Mouse (Mus musculus) heart, postnatal 36 days (tissue): ENCODE measurements around the gene Rbm11. TPM values are rescaled to one million over a fixed set of nuclear protein-coding genes. Genes with fewer than 3 reads are reported as not detected.

ENCODE experiments used
- DNase-seq, 2 experiments: peaks; one replicate each; pipeline ENCODE4 v3.0.0; 2021 to 2022
- intact Hi-C: fragments of 180-260 bp; cut with DNase I; formaldehyde crosslinking; loops from one replicate; pipeline ENCODE4 v1.15.1; 2025
- total RNA-seq, 2 experiments: library from RNA; stranded (reverse); gene quantifications; 2 replicates each; pipeline ENCODE4 v1.2.3; 2021

Rbm11 gene
- total RNA-seq = not detected

DNA sequence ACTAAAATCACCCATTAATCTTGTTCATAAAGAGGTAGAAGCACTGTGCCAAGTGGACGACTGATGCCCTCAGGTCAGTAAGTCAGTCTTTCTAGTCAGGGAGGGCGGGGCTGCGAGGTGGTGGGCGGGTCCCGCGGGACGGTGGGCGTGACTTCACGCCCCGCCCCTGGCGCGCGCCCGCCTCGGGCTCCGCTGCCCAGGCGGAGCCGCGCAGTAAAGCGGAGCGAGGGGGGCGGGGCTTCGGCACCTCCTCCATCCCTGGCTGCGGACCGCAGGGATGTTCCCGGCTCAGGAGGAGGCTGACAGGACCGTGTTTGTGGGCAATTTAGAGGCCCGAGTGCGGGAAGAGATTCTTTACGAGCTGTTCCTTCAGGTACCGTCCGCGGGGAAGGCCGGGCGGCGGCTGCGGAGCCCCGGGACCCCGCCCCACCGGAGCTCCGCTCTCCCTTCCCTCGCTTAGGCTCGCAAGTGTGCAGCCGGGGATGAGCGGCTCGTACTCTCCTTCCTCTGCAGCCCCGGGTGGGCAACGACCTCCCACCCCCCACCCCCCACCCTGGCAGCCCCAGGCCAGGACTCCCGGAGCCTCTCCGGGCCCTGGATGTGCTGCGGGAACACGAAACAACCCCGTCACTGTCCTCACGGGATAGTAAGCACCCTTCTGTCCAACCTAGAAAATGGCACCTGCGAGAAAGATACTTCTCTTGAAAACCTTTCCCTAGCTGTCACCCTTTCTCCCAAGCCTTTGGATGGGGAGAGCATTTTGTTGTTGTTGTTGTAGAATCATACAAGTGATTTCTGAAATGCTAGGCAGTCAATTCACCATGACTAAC is at the start of gene Rbm11:
TSS of gene Rbm11 (plus strand) at position 174 of the 830 bp plus-strand sequence.
- peak; percentile 75 to 76 for DNase-seq
- intact Hi-C loops = no loop called here

DNA sequence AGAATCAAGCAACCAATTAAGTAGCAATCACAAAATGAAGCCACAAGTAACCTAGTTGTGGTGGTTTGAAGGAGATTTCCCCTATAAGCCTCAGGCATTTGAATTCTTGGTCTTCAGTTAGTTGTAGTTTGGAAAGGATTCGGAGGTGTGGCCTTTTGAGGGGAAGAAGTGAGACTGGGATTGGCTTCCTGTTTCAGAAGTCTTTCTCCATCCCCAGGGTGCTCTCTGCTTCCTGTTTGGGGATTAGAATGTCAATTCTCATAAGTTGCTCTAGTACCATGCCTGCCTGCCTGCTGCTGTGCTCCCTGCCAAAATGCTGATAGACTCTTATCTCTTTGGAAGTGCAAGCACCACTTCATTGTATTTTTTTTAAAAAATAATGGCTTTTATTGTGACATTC is 47.3 kb upstream of the Rbm11 start:
- intact Hi-C loops = no loop called here
- no peak for DNase-seq

DNA sequence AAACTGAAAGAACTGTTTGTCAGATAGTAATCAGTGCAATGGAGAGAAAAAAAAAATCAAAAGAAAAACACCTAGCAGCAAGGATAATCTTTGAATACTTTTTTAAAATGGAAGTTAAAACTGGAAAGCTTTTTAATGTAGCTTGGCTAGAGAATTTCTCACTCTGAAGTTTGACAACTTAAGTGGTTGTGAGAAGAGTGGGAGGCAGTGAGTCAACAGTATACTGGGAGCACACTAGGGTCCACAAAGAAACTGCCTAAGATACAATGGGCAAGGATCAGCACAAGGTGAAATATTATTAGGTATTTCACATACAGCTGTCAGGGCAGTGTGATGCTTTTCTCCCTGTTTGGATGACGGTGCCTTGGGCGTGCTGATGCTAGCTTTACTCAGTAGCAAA is 29.7 kb upstream of the Rbm11 start:
- intact Hi-C loops = no loop called here

DNA sequence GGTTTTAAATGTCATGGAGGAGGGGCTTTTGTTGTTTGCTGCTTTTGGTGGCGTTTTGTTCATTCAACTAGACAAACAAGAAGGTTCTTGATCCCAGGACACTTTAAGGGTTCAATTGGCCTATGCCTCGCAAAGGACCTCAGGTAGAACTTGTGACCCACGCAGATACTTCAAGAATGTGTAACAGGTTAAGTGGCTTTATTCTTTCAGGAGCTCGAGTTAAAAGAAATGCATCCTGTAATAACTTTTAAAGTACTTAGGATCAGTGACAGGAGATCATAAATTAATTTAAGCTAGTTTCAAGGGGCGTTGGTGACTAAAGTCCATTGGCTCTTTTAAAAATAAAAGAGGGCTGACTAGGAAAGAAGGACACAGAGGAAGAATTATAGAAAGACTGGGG is 10.4 kb upstream of the Rbm11 start:
- no peak for DNase-seq
- intact Hi-C loops = no loop called here

More for the DNA sequence above, 29.7 kb upstream of the Rbm11 start:
- no peak for DNase-seq

DNA sequence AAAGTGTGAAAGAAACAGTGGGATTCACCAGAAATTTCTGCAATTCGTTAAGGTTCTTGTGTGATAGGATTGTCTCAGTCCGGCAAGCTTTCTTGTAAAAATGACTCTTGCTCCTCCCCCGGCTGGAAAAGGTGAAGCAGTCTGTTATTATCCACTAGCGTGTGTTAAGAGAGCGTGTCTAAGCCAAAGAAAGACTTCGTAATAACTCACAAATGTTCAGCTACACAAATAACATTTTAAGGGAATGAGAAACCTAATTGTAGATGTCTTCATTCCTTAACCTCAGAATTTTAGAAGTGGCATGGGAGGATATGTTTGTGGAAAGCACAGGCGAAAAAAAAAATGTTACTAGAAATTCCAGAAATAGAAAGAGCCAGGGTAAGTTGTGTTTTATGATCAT is 6.7 kb upstream of the Rbm11 start, which contains the start of gene Lipi:
TSS of gene Lipi (minus strand) at position 101 of the 400 bp plus-strand sequence.
- DNase-seq = no peak
- intact Hi-C loops = no loop called here

DNA sequence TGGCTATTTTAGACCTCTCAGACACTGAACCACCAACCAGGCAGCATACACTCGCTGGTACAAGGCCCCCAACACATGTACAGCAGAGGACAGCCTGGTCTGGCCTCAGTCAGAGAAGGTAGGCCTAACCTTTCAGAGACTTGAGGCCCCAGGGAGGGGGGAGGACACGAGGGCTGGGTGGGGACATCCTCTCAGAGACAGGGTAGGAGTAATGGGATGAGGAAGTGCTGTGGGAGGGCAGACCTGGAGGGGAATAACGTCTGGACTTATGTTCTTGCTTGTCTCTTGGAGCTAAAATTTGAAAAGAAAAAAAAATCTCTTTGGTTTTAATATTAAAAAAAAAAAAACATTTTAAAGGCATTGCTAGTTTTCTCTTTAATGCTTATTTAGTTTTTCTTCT is 6.2 kb upstream of the Rbm11 start:
- no peak for DNase-seq
- intact Hi-C loops = no loop called here

DNA sequence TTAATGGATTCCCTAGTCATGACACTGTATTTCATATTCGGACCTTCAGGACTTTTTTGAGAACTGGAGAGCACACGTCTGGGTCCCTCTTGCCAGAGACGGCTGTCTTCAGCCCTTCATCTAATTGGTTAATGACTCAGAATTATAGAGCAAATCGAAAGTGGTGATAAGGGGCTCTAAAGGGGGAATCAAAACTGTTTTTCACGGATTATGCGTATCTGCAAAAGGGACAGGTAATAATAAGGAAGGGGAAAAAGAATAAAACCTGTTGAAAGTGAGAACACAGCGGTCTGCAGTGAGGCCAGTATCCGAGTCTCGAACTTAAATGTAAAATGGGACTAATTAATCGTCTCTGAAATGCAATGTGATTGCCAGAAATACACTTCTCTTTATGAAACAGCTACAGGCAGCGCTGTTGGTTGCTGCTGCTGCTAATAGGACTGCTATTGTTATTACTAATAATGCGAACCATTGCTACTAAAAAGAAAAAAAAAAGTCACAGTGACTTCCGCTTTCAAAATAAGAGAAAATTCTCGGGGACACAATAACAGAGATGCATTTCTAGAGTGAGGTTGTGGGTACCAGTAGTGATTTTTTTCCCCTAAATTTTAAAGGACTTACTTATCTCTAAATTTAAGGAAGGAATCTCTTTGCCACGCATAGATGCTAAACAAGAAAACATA is 998 bp downstream of the Rbm11 start:
- intact Hi-C loops = no loop called here
- peak in 1 of 2 experiments; percentile 2 for DNase-seq

DNA sequence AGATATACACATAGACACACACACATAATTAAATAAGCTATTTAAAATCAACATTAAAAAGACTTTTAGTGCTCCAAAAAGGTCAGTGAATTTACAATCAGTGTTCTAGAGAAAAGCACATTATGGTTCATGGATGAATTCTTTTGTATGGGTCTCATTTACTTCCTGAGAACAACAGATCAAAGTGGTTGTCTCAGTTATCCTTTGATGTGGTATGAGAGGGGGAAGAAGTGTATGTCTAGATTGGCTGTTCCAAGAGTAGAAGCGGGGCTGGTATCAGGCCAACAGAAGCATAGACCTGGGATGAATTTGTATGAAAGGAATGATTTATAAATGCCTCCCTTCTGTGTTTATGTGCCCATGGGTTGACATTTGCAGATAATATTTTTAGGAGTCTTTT is 13.8 kb downstream of the Rbm11 start:
- intact Hi-C loops = no loop called here
- DNase-seq = no peak

DNA sequence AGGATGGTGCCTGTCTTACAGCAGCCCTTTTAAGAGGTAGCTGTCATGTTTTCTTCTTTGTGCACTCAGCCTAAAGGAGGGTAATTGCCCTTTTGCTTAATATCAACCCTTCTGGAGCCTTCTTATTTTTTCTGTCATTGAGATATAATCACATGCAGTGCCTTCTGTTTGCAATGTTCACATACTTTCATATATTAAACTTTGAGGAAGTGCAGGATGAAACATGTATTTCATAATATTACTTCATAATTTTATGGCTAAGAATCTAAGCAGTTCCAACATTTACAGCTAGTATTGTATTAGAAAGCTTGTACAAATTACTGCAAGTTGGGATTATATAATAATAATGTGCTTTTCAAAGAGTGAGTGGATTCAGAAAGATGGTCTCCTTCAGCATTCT is 19.9 kb downstream of the Rbm11 start:
- intact Hi-C loops = no loop called here

DNA sequence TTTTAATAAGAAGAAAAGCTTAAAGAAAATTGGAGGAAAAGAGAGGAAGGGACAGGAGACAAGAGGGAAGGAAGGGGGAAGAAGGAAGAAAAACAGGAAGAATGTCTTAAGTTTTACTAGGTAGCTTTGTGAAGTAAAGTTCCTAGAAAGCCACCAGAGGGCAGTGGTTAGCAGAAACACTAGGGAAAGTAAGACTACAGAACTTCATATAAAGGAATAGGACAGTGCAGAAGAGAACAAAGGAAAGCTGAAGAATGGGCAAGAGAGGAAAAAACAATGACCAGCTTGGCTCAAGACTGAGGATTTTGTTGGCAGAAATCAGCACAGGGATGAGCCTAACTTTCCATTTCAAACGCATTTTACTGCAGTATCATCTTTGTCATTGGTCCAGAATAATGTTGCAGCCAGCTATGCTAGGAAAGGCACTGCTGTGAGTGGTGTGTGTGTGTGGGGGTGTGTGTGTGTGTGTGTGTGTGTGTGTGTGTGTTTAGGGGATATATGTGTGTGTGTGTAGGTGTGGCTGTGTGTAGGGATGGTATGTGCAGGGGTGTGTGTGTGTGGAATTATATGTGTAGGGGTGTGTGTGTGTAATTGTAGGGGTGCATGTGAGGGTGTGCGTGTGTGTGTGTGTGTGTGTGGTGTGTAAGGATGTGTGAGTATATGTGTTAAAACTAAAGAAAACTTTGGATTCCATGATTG is 25.2 kb downstream of the Rbm11 start:
- intact Hi-C loops = loop anchor here (1.0 kb wide), 1 partner anchor 1282 kb away; no protein-coding TSS in a partner anchor
- DNase-seq = peak; percentile 2 to 3

More for the DNA sequence above, 19.9 kb downstream of the Rbm11 start:
- no peak for DNase-seq

DNA sequence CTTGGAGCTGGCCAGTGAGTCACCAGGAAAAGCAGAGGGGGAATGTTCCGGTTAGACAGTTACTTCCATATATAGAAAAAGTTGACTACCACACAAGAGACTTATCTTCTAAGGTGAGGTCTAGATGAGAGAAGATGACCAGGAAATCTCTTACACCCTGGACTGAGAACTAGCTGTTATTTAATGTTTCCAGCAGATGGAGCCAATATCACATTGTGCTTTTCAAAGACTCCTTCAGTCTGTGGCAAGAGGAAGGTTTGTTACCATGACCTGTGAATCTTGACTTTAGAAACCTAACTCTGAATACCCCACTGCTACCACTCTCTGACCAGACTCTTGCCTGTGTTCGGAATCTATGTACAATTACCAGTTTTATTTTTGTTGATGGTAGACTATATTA is 35.2 kb downstream of the Rbm11 start:
- no peak for DNase-seq
- intact Hi-C loops = no loop called here

Other genes starting within 250 kb of the Rbm11 start
- not detected for gene Lipi, start 6.8 kb upstream of the Rbm11 start, total RNA-seq
- gene Hspa13, start 174.3 kb downstream of the Rbm11 start, total RNA-seq = 10 to 100 TPM; 13.5 to 13.9 TPM